Mouse (Mus musculus) liver, embryonic 14.5 days (tissue): ENCODE data around the gene Jmjd1c. TPM values are rescaled to one million over a fixed set of nuclear protein-coding genes. Genes with fewer than 3 reads are reported as not detected.

ENCODE experiments used
- ATAC-seq: fragments of 200-750 bp; cut with Nextera tagmentation; 2 replicates; pipeline ENCODE4 v1.8.0; 2017; ENCODE audit warnings: moderate number of reproducible peaks, mild to moderate bottlenecking, moderate library complexity; ENCODE audit not compliant: insufficient read depth
- DNase-seq, 3 experiments: peaks; one replicate each; pipeline ENCODE4 v3.0.0-alpha.2; 2012 to 2013; ENCODE audit warnings: low read depth in 3 of 3, low spot score in 3 of 3
- H3K27ac ChIP-seq: fragments of 300-500 bp; sonication (generic); 2 replicates; pipeline ENCODE4 v1.5.1; 2014; ENCODE audit warnings: moderate library complexity, mild to moderate bottlenecking, control low read depth, inconsistent platforms
- H3K27me3 ChIP-seq: fragments of 300-500 bp; sonication (generic); 2 replicates; pipeline ENCODE4 v1.6.1; 2014; ENCODE audit warnings: mild to moderate bottlenecking, low read length, moderate library complexity; ENCODE audit not compliant: control insufficient read depth, insufficient read depth
- H3K36me3 ChIP-seq: fragments of 300-500 bp; sonication (generic); replicated peaks from 2 replicates; pipeline ENCODE4 v1.6.1; 2014; ENCODE audit warnings: low read depth; ENCODE audit not compliant: control insufficient read depth, insufficient read depth
- H3K4me1 ChIP-seq, 2 experiments: fragments of 200-500 bp in 1 of 2; fragments of 300-500 bp in 1 of 2; sonication (generic) in 1 of 2; replicated peaks; 2 replicates each; pipeline ENCODE4 v1.6.1; 2012 to 2014; ENCODE audit warnings: antibody characterized with exemption in 1 of 2, inconsistent platforms in 1 of 2, low read length in 1 of 2; ENCODE audit not compliant: control insufficient read depth in 2 of 2, insufficient read depth in 2 of 2
- H3K4me2 ChIP-seq: fragments of 300-500 bp; sonication (generic); 2 replicates; pipeline ENCODE4 v1.6.1; 2014; ENCODE audit warnings: low read depth, mild to moderate bottlenecking, control low read depth, moderate library complexity
- H3K4me3 ChIP-seq, 2 experiments: fragments of 200-500 bp in 1 of 2; fragments of 300-500 bp in 1 of 2; sonication (generic) in 1 of 2; 2 replicates each; pipeline ENCODE4 v1.5.1; 2012 to 2014; ENCODE audit warnings: low read depth in 2 of 2, low read length in 2 of 2, mild to moderate bottlenecking in 2 of 2, control low read depth in 1 of 2, inconsistent platforms in 1 of 2, moderate library complexity in 1 of 2; ENCODE audit not compliant: insufficient read depth in 1 of 2
- H3K9ac ChIP-seq: fragments of 300-500 bp; sonication (generic); replicated peaks from 2 replicates; pipeline ENCODE4 v1.6.1; 2014; ENCODE audit warnings: mild to moderate bottlenecking, control low read depth, moderate library complexity
- H3K9me3 ChIP-seq: fragments of 300-500 bp; sonication (generic); 2 replicates; pipeline ENCODE4 v1.6.1; 2016; ENCODE audit warnings: low read length, mixed read lengths; ENCODE audit not compliant: control insufficient read depth
- CTCF ChIP-seq: IDR thresholded peaks from 2 replicates; pipeline ENCODE4 v1.5.1; 2016; ENCODE audit warnings: antibody characterized with exemption, low read depth, control low read depth
- EP300 ChIP-seq: IDR thresholded peaks from 2 replicates; pipeline ENCODE4 v1.6.1; 2016; ENCODE audit warnings: antibody characterized with exemption, low read depth
- WGBS: fragments of 180-500 bp; shearing (Covaris S2); extraction: QIAGEN DNeasy Blood & Tissue Kit; methylation state at CpG from one replicate; pipeline ENCODE4 v1.1.7; 2014; ENCODE audit not compliant: insufficient replicate concordance; 5-methylcytosine and 5-hydroxymethylcytosine counted together
- polyA plus RNA-seq, 2 experiments: library from polyadenylated mRNA; depleted of rRNA in 1 of 2; stranded (reverse) in 1 of 2; unstranded in 1 of 2; fragments of >200 nt; fragmentation: Nextera tagmentation in 1 of 2; extraction: Ambion mirVana in 1 of 2; gene quantifications; 2 replicates each; pipeline versions ENCODE4 v1.2.1 to v1.2.3; 2012 to 2014

The Jmjd1c gene
- polyA plus RNA-seq, 2 experiments, result 6.5 to 8.7 TPM

- H3K27ac ChIP-seq, result peak overlapping the region; percentile 60
These were observed 86.7 kb downstream of the Jmjd1c start for GRCm38 (mm10) chr10:67182651-67183050.

GRCm38 (mm10) chr10:67183086-67183485, 87.2 kb downstream of the Jmjd1c start:
- H3K27ac ChIP-seq, result peak overlapping the region; percentile 60

More at GRCm38 (mm10) chr10:67182651-67183050, 86.7 kb downstream of the Jmjd1c start:
- H3K27me3 ChIP-seq, result no peaks in the 10 kb centered on the region
- H3K4me1 ChIP-seq, result peaks cover 18 to 26% of the 10 kb centered on the region in 2 experiments
- H3K9me3 ChIP-seq, result no peaks in the 10 kb centered on the region
- H3K36me3 ChIP-seq, result no peaks in the 10 kb centered on the region
- DNase-seq (no peak), ATAC-seq (no peak)
- TF ChIP-seq CTCF, result no peak
- TF ChIP-seq EP300, result no peak
- no peak overlapping the region for H3K4me3 ChIP-seq
- WGBS, result 19% methylated on average over 3 of the region's 3 CpGs
- H3K4me2 ChIP-seq, result peak overlapping the region; percentile 42
- no peak overlapping the region; the same call in 1 of the 2 replicates for H3K9ac ChIP-seq

GRCm38 (mm10) chr10:67184441-67185070, 88.6 kb downstream of the Jmjd1c start:
- Histone ChIP-seq H3K27ac (peak overlapping the region; percentile 47; the same call in 1 of the 2 replicates), H3K9ac (no peak overlapping the region), H3K4me1 (peaks cover 20 to 29% of the 10 kb centered on the region in 2 experiments), H3K9me3 (no peaks in the 10 kb centered on the region), H3K4me3 (no peak overlapping the region), H3K36me3 (no peaks in the 10 kb centered on the region), H3K4me2 (no peak overlapping the region; the same call in 1 of the 2 replicates), H3K27me3 (no peaks in the 10 kb centered on the region)
- ATAC-seq (no peak), DNase-seq (no peak)
- no peak for TF ChIP-seq CTCF
- no peak for TF ChIP-seq EP300
- 32% methylated on average over 3 of the region's 3 CpGs for WGBS

More at GRCm38 (mm10) chr10:67183086-67183485, 87.2 kb downstream of the Jmjd1c start:
- peaks cover 20 to 25% of the 10 kb centered on the region in 2 experiments for H3K4me1 ChIP-seq
- H3K4me3 ChIP-seq, result no peak overlapping the region
- ATAC-seq (peak; percentile 50), DNase-seq (peak in 2 of 3 experiments; percentile 49 to 56)
- WGBS, result 3% methylated on average over 1 of the region's 1 CpGs
- peak overlapping the region; percentile 42 for H3K4me2 ChIP-seq
- TF ChIP-seq EP300 (peak; percentile 93), CTCF (no peak)
- H3K9ac ChIP-seq, result no peak overlapping the region
- no peaks in the 10 kb centered on the region for H3K9me3 ChIP-seq
- no peaks in the 10 kb centered on the region for H3K27me3 ChIP-seq
- H3K36me3 ChIP-seq, result no peaks in the 10 kb centered on the region

GRCm38 (mm10) chr10:67185491-67186081, 89.7 kb downstream of the Jmjd1c start:
- peak; percentile 77 to 83 (median 77) for DNase-seq
- peaks cover 16 to 23% of the 10 kb centered on the region in 2 experiments for H3K4me1 ChIP-seq
- ATAC-seq, result peak; percentile 91
- no peaks in the 10 kb centered on the region for H3K9me3 ChIP-seq
- peak overlapping the region; percentile 93 for H3K27ac ChIP-seq
- peak overlapping the region; percentile 77 to 93 for H3K4me3 ChIP-seq
- WGBS, result under 1% methylated on average over 23 of the region's 23 CpGs
- no peaks in the 10 kb centered on the region; the same call in 1 of the 2 replicates for H3K36me3 ChIP-seq
- H3K27me3 ChIP-seq, result no peaks in the 10 kb centered on the region
- peak overlapping the region; percentile 90 for H3K9ac ChIP-seq
- TF ChIP-seq CTCF (no peak), EP300 (no peak; the same call in none of the 2 replicates)
- H3K4me2 ChIP-seq, result peak overlapping the region; percentile 83

GRCm38 (mm10) chr10:67186489-67186888, 90.6 kb downstream of the Jmjd1c start:
- H3K27ac ChIP-seq, result peak overlapping the region; percentile 93
- no peaks in the 10 kb centered on the region; the same call in 1 of the 2 replicates for H3K36me3 ChIP-seq
- H3K9me3 ChIP-seq, result no peaks in the 10 kb centered on the region
- no peak for DNase-seq
- no peak for TF ChIP-seq CTCF
- no peak for TF ChIP-seq EP300
- peak overlapping the region; percentile 90 for H3K9ac ChIP-seq
- H3K27me3 ChIP-seq, result no peaks in the 10 kb centered on the region
- ATAC-seq, result no peak
- peak overlapping the region; percentile 64 to 77; a peak in 3 of 4 replicates for H3K4me3 ChIP-seq
- H3K4me2 ChIP-seq, result peak overlapping the region; percentile 83
- peaks cover 16 to 19% of the 10 kb centered on the region in 2 experiments for H3K4me1 ChIP-seq
